Mouse (Mus musculus): ENCODE measurements around the gene 2310011J03Rik.

GRCm38 (mm10) chr10:80323261-80324119, 3.2 kb upstream of the 2310011J03Rik start:
- TF ChIP-seq CTCF (IDR thresholded peaks at IDR 0.05; ENCODE audit: low read depth, low read length), result no peak
- TF ChIP-seq POLR2A (IDR thresholded peaks at IDR 0.05; ENCODE audit: insufficient read depth, low read length), result no peak

All from ES-Bruce4 (cell line).